Mouse (Mus musculus): ENCODE data around the gene Traf3ip1.

Gene Traf3ip1

GRCm38 (mm10) chr1:91533483-91533882, 39.0 kb downstream of the Traf3ip1 start:
- no peak for DNase-seq (ENCODE audit: extremely low spot score, low read depth, low spot score)

DNA sequence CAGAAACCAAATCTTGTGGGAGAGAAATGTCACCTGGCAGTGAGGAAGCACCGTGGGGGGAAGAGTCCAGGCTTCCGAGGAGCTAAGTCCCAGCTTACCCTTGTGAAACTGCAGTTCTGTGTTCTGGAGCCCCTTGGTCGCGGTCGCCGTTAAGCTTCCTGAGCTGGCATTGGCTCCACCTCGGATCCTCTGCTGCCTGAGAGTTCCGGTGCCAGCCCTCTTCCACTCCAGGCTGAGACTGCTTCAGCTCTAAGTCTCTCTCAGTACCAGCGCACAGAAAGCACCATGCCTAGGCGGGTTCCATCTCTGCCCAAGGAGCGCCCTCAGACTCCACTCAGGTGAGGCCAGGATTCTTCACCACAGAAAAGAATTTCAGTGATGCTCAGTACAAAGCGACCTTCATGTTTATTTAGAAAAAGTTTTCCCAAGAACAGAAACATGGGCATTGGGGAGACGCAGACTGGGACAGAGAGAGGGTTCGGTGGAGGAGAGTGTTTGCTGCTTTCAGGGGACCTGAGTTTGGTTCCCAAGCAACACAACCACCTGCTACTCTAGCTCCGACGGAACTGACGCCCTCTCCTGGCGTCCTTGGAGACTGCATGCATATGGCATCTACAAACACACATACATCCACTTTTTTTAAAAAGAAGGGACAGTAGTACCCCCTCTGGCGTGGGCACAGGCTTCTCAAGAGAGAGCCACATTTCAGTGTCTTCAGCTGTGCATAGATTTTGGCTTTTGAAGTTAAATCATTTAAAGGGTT, 39.7 kb downstream of the Traf3ip1 start:
- DNase-seq (ENCODE audit: extremely low spot score, low read depth, low spot score) = no peak

- DNase-seq (ENCODE audit: extremely low spot score, low read depth, low spot score) = no peak
These were observed 43.5 kb downstream of the Traf3ip1 start for GRCm38 (mm10) chr1:91537786-91538569.

DNA sequence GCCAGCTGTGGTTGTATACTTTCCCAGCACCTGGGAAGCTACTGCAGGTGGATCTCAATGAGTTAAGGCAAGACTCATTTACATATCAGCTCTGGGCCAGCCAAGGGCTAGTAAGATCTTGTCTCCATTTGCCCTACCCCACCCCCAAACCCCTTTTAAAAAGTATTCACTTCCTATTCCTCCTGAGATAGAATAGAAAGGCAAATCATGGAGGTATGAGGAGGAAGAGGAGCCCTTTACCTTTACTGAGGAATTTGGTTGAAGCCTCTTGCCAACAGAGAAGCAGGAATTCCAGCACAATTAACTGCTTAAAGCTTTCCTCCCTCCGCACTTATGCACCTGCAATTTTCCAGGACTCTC, 44.1 kb downstream of the Traf3ip1 start:
- DNase-seq (ENCODE audit: extremely low spot score, low read depth, low spot score) = no peak

DNA sequence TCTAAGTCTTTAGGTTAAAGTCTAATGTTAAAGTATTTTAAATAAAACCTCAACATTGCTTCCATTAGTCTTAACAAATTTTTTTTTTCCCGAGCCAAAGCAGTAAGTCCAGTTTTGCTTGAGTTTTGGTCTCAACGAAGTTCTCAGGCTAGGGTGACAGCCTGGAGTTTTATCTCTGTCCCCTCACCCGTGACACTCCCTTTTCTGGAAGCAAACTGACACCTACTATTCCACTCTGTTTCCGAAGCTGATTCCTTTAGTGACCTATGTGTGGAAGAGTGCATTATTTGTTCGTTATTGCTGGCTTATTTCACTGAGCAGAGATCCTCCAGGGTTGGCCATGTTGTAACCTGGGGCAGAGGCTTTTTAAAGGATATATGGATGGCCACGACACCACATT, 44.8 kb downstream of the Traf3ip1 start:
- DNase-seq (ENCODE audit: extremely low spot score, low read depth, low spot score) = no peak

DNA sequence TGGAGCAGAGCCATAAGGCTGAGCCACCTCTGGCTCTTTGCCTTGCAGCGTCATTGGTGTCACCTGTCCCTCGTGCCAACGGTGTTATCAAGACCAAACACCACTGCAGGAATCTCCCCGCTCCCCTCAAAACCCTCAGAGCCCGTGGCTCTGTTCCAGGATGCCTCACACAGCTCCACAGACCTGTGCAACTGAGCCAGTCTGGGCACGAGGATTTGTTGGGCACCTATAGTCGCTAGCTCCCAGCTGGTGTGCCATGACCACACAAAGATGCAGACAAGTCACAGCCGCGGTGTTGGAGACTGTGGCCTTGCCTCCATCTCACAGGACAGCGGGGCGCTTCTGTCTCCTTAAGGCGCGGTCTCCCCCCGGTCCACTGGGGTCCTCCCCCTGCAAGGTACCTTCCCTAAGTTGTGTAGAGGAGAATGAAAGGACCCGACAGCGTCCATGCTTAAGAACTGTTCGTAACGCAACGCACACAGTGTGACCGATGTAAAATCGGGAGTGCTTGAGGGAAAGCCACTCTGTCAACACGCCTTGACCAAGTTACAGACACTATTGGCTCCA, 45.3 kb downstream of the Traf3ip1 start:
- no peak for DNase-seq (ENCODE audit: extremely low spot score, low read depth, low spot score)

DNA sequence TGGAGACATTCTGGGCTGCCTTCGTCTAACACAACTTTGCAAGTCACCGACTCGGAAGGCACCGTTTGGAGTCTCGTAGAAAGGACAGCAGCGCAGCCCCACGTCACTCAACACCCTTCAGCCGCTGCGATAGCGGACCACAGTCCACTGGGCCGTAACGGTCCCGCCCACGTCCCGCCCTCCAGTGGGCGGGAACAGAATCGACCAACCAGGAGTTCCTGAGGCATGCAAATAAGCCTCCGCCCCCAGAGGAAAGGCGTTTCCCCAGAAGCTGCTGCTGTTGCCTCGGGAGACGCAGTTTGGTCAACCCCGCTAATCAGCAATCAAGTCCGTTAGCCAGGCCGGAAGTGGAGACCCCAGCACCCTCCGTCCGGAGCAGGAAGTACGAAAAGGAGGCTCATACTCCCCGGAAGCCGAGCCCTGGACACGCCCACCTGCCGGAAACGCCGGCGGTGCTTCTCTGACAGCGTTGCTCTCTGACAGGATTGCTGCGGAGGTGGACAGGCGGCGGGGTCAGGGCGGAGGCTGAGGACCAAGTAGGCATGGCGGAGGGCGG, 45.9 kb downstream of the Traf3ip1 start, which contains the start of gene Asb1:
Gene Asb1 (plus strand): TSS at position 274 of the 556 bp plus-strand sequence.
- DNase-seq (ENCODE audit: extremely low spot score, low read depth, low spot score) = peak; percentile 93

- DNase-seq (ENCODE audit: extremely low spot score, low read depth, low spot score) = no peak
These were observed 46.7 kb downstream of the Traf3ip1 start for GRCm38 (mm10) chr1:91541042-91541592.

GRCm38 (mm10) chr1:91543974-91544373, 49.5 kb downstream of the Traf3ip1 start:
- DNase-seq (ENCODE audit: extremely low spot score, low read depth, low spot score) = no peak

DNA sequence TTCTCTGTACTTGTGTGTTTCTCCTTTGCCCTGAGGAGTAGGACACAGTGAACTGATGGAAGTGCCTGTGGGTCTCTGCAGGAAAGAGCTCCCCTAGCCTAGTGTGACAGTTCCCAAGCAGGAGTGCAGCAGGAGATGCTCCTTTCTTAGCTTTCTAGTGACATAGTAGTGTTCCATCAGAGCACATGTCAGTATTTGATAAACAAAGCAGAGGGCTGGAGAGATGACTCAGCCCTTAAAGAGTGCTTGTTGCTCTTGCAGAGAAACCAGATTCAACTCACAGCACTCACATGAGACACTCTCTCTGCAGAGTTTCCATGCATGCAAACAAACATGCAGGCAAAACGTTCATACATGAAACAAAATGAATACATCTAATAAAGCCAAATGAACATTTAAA, 50.8 kb downstream of the Traf3ip1 start:
- no peak for DNase-seq (ENCODE audit: extremely low spot score, low read depth, low spot score)

- DNase-seq (ENCODE audit: extremely low spot score, low read depth, low spot score) = no peak
These were observed 53.1 kb downstream of the Traf3ip1 start for GRCm38 (mm10) chr1:91547567-91547966.

DNA sequence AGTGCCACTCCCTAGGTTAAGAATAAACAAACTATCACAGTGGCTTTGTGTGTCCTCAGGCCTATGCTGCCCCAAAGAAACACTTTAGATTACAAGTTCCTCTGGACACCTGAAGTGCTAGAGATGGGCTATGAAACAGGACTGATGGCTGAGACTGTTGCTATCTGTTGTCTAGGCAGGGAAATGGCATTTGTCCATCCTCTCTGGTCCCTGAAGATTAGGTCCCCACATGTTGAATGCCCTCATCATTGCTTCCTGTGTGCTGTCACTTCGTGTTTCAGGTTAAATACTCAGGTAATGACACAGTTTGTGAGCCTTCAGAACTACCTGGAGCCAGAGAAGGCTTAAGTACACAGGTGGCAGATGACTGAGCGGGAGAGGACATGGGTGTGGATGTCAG, 54.6 kb downstream of the Traf3ip1 start:
- DNase-seq (ENCODE audit: extremely low spot score, low read depth, low spot score) = no peak

DNA sequence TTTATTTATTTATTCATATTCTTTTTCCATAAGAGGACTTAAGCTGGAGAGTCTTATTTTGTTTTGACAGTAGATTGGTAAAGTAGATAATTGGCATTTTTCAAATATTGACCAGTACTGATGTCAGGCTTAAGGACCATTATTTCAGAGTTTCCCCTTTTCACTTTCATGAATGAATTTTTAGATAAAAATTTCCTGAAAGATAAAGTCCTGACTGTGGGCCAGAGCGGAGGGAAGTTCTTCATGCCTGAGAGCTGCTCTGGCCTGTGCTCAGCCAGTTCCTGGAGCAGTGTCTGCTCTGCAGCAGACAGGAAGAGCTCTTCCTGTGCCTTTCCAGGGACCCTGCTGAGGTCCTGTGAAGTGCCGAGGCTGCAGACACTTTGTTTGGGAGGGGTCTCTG, 62.7 kb downstream of the Traf3ip1 start:
- no peak for DNase-seq (ENCODE audit: extremely low spot score, low read depth, low spot score)

GRCm38 (mm10) chr1:91561226-91561625, 66.8 kb downstream of the Traf3ip1 start:
- no peak for DNase-seq (ENCODE audit: extremely low spot score, low read depth, low spot score)

GRCm38 (mm10) chr1:91562977-91563590, 68.6 kb downstream of the Traf3ip1 start:
- no peak for DNase-seq (ENCODE audit: extremely low spot score, low read depth, low spot score)

DNA sequence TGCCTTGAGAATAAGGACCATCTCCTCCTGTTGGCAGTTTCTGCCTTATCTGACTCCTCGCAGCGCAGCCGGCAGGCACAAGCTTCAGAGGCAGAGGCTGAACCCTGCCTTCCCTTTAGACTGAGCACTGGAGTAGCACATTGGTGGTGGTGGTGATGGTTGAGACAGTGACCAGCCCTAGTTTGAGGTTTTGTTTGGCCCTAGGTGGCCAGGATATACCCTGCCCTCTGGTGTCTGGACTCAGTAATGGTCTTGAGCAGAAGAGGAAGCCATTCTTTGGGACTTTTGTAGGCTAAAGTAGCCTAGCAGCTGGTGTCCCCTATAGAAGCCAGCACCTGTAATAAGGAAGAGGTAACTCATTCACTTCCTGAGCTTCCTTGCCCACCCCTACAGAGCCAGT, 69.6 kb downstream of the Traf3ip1 start:
- no peak for DNase-seq (ENCODE audit: extremely low spot score, low read depth, low spot score)

GRCm38 (mm10) chr1:91564598-91564997, 70.2 kb downstream of the Traf3ip1 start:
- DNase-seq (ENCODE audit: extremely low spot score, low read depth, low spot score) = no peak

- DNase-seq (ENCODE audit: extremely low spot score, low read depth, low spot score) = no peak
These were observed 72.8 kb downstream of the Traf3ip1 start for GRCm38 (mm10) chr1:91567269-91567668.

GRCm38 (mm10) chr1:91572458-91572857, 78.0 kb downstream of the Traf3ip1 start:
- no peak for DNase-seq (ENCODE audit: extremely low spot score, low read depth, low spot score)

DNA sequence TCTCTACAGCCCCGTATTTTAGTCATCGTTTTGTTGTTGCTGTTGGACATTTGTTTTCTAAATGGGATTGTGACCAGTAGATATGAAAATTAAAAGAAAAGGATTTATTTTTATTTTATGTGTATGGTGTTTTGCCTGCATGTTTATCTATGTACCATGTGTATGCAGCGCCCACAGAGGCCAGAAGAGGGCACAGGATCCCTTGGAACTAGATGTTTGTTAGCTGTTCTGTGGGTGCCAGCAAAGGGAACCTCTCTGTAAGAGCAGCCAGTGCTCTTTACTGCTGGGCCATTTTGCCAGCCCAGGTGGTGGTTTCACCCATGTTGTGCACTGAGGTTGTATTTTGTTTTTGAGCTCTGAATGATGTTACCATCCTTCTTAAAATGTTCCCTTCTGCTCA, 79.8 kb downstream of the Traf3ip1 start:
- DNase-seq (ENCODE audit: extremely low spot score, low read depth, low spot score) = no peak

Measured in hindlimb bud, embryonic 11.5 days (tissue).